Mouse (Mus musculus): ENCODE data around the gene Klc1.

DNA sequence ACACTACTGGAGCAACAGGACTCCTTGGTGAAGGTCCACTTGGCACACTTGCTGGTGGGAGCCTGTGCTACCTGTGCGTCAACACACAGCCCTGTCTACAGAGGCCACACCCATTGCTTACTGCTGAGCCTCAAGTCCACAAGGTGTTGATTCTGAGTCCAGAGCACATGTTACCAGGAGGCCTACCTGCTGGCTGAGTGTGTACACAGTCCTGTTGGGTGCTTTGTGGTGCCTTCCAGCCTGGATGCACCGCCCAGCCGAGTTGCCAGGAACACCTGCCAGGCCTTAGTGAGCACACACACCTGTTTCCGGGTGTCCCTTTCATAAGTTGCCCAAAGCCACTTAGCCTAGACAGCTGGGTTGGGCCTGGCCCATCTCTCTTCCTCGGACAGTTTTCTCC is 44.9 kb downstream of the Klc1 start:
- TF ChIP-seq POLR2A (IDR thresholded peaks at IDR 0.05; ENCODE audit: extremely low read depth, insufficient read depth, low read length) (no peak), CTCF (IDR thresholded peaks at IDR 0.05; ENCODE audit: extremely low read depth, insufficient read depth, low read length) (no peak)
